Mouse (Mus musculus): Measurements from ENCODE around the gene Adam15. TPM values are rescaled to one million over a fixed set of nuclear protein-coding genes. Genes with fewer than 3 reads are reported as not detected.

The Adam15 gene
- polyA plus RNA-seq (2014; fragmentation: Illumina TruSeq; extraction: RNeasy Lipid Tissue Mini Kit (QIAGEN cat#74804); ENCODE audit: insufficient read depth, low read depth, low replicate concordance): 109 TPM

DNA sequence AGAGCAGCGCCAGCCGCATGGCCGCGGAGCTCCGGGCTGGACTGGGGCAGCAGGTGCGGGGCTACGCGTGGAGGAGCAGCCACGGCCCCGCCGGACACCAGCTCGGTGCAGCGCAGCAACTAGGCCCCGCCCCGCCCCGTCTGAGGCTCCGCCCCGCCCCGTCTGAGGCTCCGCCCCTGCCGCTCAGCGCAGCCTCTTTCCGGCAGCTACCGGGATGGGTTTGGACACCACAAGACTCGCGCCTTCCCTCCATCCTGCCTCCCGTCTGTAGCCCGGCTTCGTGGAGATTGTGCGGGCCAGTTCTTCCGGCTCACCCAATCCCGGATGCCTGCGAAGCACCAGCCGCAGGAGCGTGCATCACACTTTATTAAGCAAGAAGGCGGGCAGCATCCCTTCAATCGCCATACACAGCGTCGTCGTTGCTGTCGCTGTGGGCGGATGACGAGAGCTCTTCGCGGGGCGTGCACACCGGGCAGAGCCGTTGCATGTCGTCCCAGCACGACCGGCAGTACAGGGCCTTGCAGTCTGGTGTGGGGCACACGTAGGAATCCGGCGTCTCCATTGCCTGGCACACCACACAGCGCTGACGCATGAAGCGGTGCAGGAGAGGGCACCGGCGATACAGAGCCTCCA, at the start of gene Adam15:
Gene Adam15, minus strand, starts transcription at position 128 of the 633 bp plus-strand sequence.

DNA sequence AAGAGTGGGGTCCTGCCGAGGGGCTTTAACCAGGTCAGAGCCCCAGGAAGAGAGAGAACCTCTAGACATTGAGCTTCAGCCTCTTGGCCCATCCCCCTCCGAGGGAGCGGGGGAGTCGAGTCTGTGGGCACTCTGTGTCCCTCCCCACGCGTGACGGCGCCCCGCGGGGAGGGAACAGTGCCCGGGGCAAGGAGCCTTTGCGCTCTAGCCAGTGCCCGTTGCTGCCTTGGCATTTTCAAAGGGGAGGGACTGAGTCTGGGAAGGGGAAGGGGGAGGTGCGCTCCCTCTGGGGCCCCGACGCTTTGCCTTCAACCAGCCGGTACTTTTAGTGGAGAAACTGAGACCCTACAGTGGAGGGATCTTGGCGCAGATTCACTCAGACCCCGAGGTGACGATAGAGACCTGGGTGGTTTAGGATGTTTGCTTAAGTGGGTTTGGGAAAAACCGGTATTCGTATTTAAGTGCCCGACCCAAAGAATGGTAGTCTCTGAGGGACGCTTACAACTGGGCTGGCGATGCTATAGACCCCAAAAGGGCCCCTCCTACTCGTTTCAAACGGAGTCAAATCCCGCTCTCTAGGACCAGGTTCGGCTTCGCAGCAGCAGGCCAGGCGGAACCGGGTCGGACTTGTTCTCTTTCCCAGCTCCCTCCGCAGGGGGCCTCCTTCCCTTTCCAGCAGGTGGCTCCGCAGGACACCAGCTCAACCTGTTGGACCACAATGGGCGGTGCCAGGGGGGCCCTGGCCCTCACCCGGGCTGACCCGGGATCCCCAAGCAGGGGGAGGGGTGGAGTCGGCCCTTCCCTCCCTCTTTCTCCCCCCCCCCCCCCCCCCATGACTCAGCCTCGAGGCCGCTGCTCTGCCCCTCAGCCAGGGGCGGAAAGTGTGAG, 44.5 kb upstream of the Adam15 start, which contains the start of gene Zbtb7b:
Gene Zbtb7b, minus strand, starts transcription at position 771 of the 888 bp plus-strand sequence.

DNA sequence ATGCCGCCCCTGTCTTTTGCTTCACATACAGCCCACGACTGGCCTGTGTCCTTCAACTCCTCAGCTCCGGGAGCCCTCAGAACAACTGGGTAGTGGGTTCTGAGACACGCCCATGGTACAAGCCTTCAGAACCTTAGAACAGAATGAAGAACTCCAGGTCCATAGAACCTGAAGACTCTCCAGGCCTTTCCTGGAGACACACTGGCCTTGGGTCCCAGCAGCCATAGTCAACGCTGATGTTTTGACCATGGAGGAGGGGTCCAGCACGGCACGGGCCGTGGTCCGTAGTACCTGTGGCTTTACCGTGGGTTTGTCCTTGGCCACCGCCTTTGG, 15.3 kb upstream of the Adam15 start, which contains the start of gene Dcst1:
Gene Dcst1, minus strand, starts transcription at position 101 of the 333 bp plus-strand sequence.

DNA sequence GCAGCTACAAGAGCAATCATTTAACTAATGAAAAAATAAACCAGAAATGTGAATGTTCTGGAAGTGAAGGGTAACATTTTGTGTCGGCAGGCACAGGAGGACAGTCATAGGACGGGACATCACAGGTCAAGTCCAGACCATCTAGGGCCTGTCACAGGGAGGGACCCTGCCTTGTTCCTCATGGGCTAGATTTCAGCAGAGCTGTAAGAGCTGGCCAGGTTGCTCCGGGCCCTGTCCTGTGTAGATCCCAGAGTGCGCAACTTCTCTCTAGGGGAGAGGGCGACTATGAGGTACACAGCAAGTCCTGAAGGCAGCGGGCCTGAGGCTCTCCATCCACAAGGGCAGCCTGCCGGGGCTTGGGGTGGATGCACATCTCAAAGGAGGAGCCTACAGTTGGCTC, 11.9 kb upstream of the Adam15 start, which contains the start of gene Dcst2:
Gene Dcst2, plus strand, starts transcription at position 301 of the 400 bp plus-strand sequence.

DNA sequence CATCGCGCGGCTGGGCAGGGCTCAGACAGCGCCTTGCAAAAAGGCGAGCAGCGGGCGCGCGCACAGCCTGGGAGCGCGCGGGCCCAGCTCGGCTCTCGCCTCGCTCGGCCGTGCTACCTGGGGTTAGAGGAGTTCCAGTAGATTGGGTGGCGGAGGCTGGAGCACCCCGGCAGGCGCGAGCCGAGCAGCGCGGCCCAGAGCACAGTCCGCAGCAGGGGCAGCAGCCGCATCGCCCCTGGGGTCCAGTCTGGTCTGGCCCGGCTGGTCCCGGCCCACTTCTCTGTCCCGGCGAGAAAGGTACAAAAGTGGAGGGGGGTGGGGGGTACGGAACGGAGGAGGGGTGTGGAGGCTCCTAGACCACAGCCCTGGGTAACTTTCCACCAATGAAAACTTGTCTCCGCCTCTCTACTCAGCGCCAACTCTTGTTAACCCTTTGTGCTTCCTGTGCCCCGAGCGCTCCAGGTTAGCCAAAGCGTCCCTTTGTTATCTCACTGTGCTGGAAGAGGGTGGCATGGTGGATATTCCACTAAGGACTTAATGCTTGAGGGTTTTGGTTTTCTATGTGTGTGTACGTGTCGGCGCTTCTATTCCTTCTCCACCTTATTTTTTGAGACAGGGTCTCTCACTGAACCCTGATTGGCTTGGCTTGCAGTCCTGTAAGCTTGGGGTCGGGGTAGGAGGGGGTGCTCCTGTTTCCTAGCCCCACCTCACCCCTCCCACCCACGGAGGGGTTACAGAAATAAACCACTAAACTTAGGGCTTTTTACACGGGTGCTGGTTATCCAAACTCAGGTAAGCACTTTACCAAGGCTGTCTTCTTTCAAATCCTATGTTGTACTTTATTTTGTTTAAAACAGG, 11.8 kb downstream of the Adam15 start, which contains the start of gene Efna4:
Gene Efna4, minus strand, starts transcription at position 308 of the 858 bp plus-strand sequence.

DNA sequence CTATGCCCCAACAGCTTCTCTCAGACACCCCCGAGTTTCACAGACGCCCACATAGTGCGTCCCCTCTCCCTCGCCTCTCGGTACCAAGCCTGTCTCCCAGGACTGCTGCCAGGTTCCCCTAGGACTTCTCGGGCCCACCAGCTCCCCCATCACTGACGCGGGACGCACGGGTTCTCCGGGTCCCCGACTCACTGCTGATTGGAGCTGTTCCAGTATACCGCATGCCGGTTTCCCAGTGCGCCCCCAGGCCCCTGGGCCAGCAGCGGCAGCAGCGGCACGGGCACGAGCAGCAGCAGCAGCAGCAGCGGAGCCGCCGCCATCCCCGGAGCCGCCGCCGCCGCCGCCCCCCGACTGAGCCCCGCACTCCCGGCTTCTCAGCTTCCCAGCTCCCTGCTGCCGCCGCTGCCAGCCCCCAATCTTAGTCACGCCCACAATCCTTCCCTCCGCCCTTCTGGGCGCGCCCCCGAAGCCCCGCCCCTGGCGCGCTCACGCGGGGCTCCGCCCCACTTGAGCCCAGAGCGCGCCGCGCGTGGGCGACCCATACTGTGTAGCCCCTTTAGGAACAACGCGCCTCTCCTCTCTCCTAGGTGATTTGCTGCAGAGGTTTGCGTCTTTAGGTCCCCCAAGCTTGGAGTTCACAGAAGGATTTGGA, 27.2 kb downstream of the Adam15 start, which contains the start of gene Efna3:
Gene Efna3, minus strand, starts transcription at position 452 of the 652 bp plus-strand sequence.

Other genes with a start within 250 kb of the Adam15 start
- not detected for gene Gm43738, start 248.9 kb downstream of the Adam15 start, polyA plus RNA-seq (2014; fragmentation: Illumina TruSeq; extraction: RNeasy Lipid Tissue Mini Kit (QIAGEN cat#74804); ENCODE audit: insufficient read depth, low read depth, low replicate concordance)
- 109 TPM for gene Fdps, start 248.0 kb downstream of the Adam15 start, polyA plus RNA-seq (2014; fragmentation: Illumina TruSeq; extraction: RNeasy Lipid Tissue Mini Kit (QIAGEN cat#74804); ENCODE audit: insufficient read depth, low read depth, low replicate concordance)
- gene Pklr, start 213.9 kb downstream of the Adam15 start, polyA plus RNA-seq (2014; fragmentation: Illumina TruSeq; extraction: RNeasy Lipid Tissue Mini Kit (QIAGEN cat#74804); ENCODE audit: insufficient read depth, low read depth, low replicate concordance): 0.12 TPM
- gene Hcn3, start 189.8 kb downstream of the Adam15 start, polyA plus RNA-seq (2014; fragmentation: Illumina TruSeq; extraction: RNeasy Lipid Tissue Mini Kit (QIAGEN cat#74804); ENCODE audit: insufficient read depth, low read depth, low replicate concordance): not detected
- gene Clk2, start 185.2 kb downstream of the Adam15 start, polyA plus RNA-seq (2014; fragmentation: Illumina TruSeq; extraction: RNeasy Lipid Tissue Mini Kit (QIAGEN cat#74804); ENCODE audit: insufficient read depth, low read depth, low replicate concordance): 24.4 TPM
- gene Scamp3, start 172.5 kb downstream of the Adam15 start, polyA plus RNA-seq (2014; fragmentation: Illumina TruSeq; extraction: RNeasy Lipid Tissue Mini Kit (QIAGEN cat#74804); ENCODE audit: insufficient read depth, low read depth, low replicate concordance): 50.9 TPM
- 9.9 TPM for gene Fam189b, start 166.9 kb downstream of the Adam15 start, polyA plus RNA-seq (2014; fragmentation: Illumina TruSeq; extraction: RNeasy Lipid Tissue Mini Kit (QIAGEN cat#74804); ENCODE audit: insufficient read depth, low read depth, low replicate concordance)
- 35.5 TPM for gene Gba, start 147.1 kb downstream of the Adam15 start, polyA plus RNA-seq (2014; fragmentation: Illumina TruSeq; extraction: RNeasy Lipid Tissue Mini Kit (QIAGEN cat#74804); ENCODE audit: insufficient read depth, low read depth, low replicate concordance)
- gene Thbs3, start 134.8 kb downstream of the Adam15 start, polyA plus RNA-seq (2014; fragmentation: Illumina TruSeq; extraction: RNeasy Lipid Tissue Mini Kit (QIAGEN cat#74804); ENCODE audit: insufficient read depth, low read depth, low replicate concordance): 37.7 TPM
- 75.1 TPM for gene Mtx1, start 122.9 kb downstream of the Adam15 start, polyA plus RNA-seq (2014; fragmentation: Illumina TruSeq; extraction: RNeasy Lipid Tissue Mini Kit (QIAGEN cat#74804); ENCODE audit: insufficient read depth, low read depth, low replicate concordance)
- 195 TPM for gene Muc1, start 120.9 kb downstream of the Adam15 start, polyA plus RNA-seq (2014; fragmentation: Illumina TruSeq; extraction: RNeasy Lipid Tissue Mini Kit (QIAGEN cat#74804); ENCODE audit: insufficient read depth, low read depth, low replicate concordance)
- gene Krtcap2, start 104.0 kb downstream of the Adam15 start, polyA plus RNA-seq (2014; fragmentation: Illumina TruSeq; extraction: RNeasy Lipid Tissue Mini Kit (QIAGEN cat#74804); ENCODE audit: insufficient read depth, low read depth, low replicate concordance): 122 TPM
- 2.3 TPM for gene Trim46, start 103.7 kb downstream of the Adam15 start, polyA plus RNA-seq (2014; fragmentation: Illumina TruSeq; extraction: RNeasy Lipid Tissue Mini Kit (QIAGEN cat#74804); ENCODE audit: insufficient read depth, low read depth, low replicate concordance)
- 220 TPM for gene Dpm3, start 90.6 kb downstream of the Adam15 start, polyA plus RNA-seq (2014; fragmentation: Illumina TruSeq; extraction: RNeasy Lipid Tissue Mini Kit (QIAGEN cat#74804); ENCODE audit: insufficient read depth, low read depth, low replicate concordance)
- gene Slc50a1, start 79.4 kb downstream of the Adam15 start, polyA plus RNA-seq (2014; fragmentation: Illumina TruSeq; extraction: RNeasy Lipid Tissue Mini Kit (QIAGEN cat#74804); ENCODE audit: insufficient read depth, low read depth, low replicate concordance): 90.4 TPM
- gene Efna1, start 68.9 kb downstream of the Adam15 start, polyA plus RNA-seq (2014; fragmentation: Illumina TruSeq; extraction: RNeasy Lipid Tissue Mini Kit (QIAGEN cat#74804); ENCODE audit: insufficient read depth, low read depth, low replicate concordance): 102 TPM
- 0.75 TPM for gene Efna3, start 27.0 kb downstream of the Adam15 start, polyA plus RNA-seq (2014; fragmentation: Illumina TruSeq; extraction: RNeasy Lipid Tissue Mini Kit (QIAGEN cat#74804); ENCODE audit: insufficient read depth, low read depth, low replicate concordance)
- gene Efna4, start 12.0 kb downstream of the Adam15 start, polyA plus RNA-seq (2014; fragmentation: Illumina TruSeq; extraction: RNeasy Lipid Tissue Mini Kit (QIAGEN cat#74804); ENCODE audit: insufficient read depth, low read depth, low replicate concordance): 1.5 TPM
- gene Dcst2, start 12.0 kb upstream of the Adam15 start, polyA plus RNA-seq (2014; fragmentation: Illumina TruSeq; extraction: RNeasy Lipid Tissue Mini Kit (QIAGEN cat#74804); ENCODE audit: insufficient read depth, low read depth, low replicate concordance): 0.17 TPM
- gene Dcst1, start 15.3 kb upstream of the Adam15 start, polyA plus RNA-seq (2014; fragmentation: Illumina TruSeq; extraction: RNeasy Lipid Tissue Mini Kit (QIAGEN cat#74804); ENCODE audit: insufficient read depth, low read depth, low replicate concordance): not detected
- 20.1 TPM for gene Zbtb7b, start 44.8 kb upstream of the Adam15 start, polyA plus RNA-seq (2014; fragmentation: Illumina TruSeq; extraction: RNeasy Lipid Tissue Mini Kit (QIAGEN cat#74804); ENCODE audit: insufficient read depth, low read depth, low replicate concordance)
- not detected for gene Lenep, start 52.8 kb upstream of the Adam15 start, polyA plus RNA-seq (2014; fragmentation: Illumina TruSeq; extraction: RNeasy Lipid Tissue Mini Kit (QIAGEN cat#74804); ENCODE audit: insufficient read depth, low read depth, low replicate concordance)
- gene Flad1, start 61.9 kb upstream of the Adam15 start, polyA plus RNA-seq (2014; fragmentation: Illumina TruSeq; extraction: RNeasy Lipid Tissue Mini Kit (QIAGEN cat#74804); ENCODE audit: insufficient read depth, low read depth, low replicate concordance): 9.7 TPM
- gene Cks1b, start 68.4 kb upstream of the Adam15 start, polyA plus RNA-seq (2014; fragmentation: Illumina TruSeq; extraction: RNeasy Lipid Tissue Mini Kit (QIAGEN cat#74804); ENCODE audit: insufficient read depth, low read depth, low replicate concordance): 11.5 TPM
- 31.8 TPM for gene Shc1, start 68.4 kb upstream of the Adam15 start, polyA plus RNA-seq (2014; fragmentation: Illumina TruSeq; extraction: RNeasy Lipid Tissue Mini Kit (QIAGEN cat#74804); ENCODE audit: insufficient read depth, low read depth, low replicate concordance)
- 31.0 TPM for gene Pygo2, start 80.2 kb upstream of the Adam15 start, polyA plus RNA-seq (2014; fragmentation: Illumina TruSeq; extraction: RNeasy Lipid Tissue Mini Kit (QIAGEN cat#74804); ENCODE audit: insufficient read depth, low read depth, low replicate concordance)
- 39.9 TPM for gene Pbxip1, start 86.7 kb upstream of the Adam15 start, polyA plus RNA-seq (2014; fragmentation: Illumina TruSeq; extraction: RNeasy Lipid Tissue Mini Kit (QIAGEN cat#74804); ENCODE audit: insufficient read depth, low read depth, low replicate concordance)
- gene Pmvk, start 104.5 kb upstream of the Adam15 start, polyA plus RNA-seq (2014; fragmentation: Illumina TruSeq; extraction: RNeasy Lipid Tissue Mini Kit (QIAGEN cat#74804); ENCODE audit: insufficient read depth, low read depth, low replicate concordance): 67.9 TPM
- gene Kcnn3, start 170.2 kb upstream of the Adam15 start, polyA plus RNA-seq (2014; fragmentation: Illumina TruSeq; extraction: RNeasy Lipid Tissue Mini Kit (QIAGEN cat#74804); ENCODE audit: insufficient read depth, low read depth, low replicate concordance): 1.2 TPM